Mouse (Mus musculus): ENCODE measurements at regions not wholly inside any gene's neighbourhood (a gene's known extent, or its start where the extent isn't known, plus 50 kb on each side); places are given as distances from the start of the nearest gene placed in this dataset.
A peak's percentile ranks its signal among the peaks of the same experiment; 100 is the strongest.

GRCm38 (mm10) chr10:125028347-125028746, 360.9 kb downstream of the Slc16a7 start:
- Histone ChIP-seq H3K9ac (ENCODE audit: low read depth, low read length) (no peak overlapping the region), H3K4me2 (ENCODE audit: low read length) (no peak overlapping the region), H3K36me3 (ENCODE audit: insufficient read depth, low read length) (no peaks in the 10 kb centered on the region), H3K27ac (no peak overlapping the region), H3K9me3 (replicated peaks; ENCODE audit: low read length) (no peaks in the 10 kb centered on the region), H3K27me3 (ENCODE audit: insufficient read depth, low read length) (no peaks in the 10 kb centered on the region), H3K4me1 (replicated peaks; ENCODE audit: insufficient read depth, low read length) (no peaks in the 10 kb centered on the region), H3K4me3 (replicated peaks; ENCODE audit: low read depth, low read length) (no peak overlapping the region)
- TF ChIP-seq CTCF (IDR thresholded peaks at IDR 0.05; ENCODE audit: low read depth), result no peak
- no peak for ATAC-seq (replicated peaks; ENCODE audit: low FRiP score, low read depth)
- peak; percentile 38 for DNase-seq (ENCODE audit: low spot score)
- WGBS, result 60% methylated on average over 5 of the region's 5 CpGs

DNA sequence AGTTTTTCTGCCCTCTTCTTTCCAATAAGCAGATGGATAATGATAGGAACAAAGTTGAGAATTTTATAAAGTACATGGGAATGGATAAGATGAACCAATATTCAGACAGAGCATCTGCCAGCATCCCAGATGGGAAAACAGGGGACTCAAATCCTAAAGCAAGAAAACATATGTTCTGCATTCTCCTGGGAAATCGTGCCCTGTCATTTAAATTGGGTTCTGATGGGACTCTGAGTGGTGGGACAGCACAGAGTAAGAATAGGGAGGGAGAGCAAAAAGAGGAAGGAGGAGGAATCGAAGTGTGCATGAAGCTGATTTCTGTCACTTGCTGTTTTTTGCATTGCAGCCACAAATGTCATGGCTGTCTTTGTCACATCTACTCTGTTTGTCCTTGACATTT, 362.4 kb downstream of the Slc16a7 start:
- H3K9me3 ChIP-seq (replicated peaks; ENCODE audit: low read length), result no peaks in the 10 kb centered on the region
- ATAC-seq (replicated peaks; ENCODE audit: low FRiP score, low read depth) (no peak), DNase-seq (ENCODE audit: low spot score) (no peak)
- H3K4me1 ChIP-seq (replicated peaks; ENCODE audit: insufficient read depth, low read length), result no peaks in the 10 kb centered on the region
- TF ChIP-seq CTCF (IDR thresholded peaks at IDR 0.05; ENCODE audit: low read depth), result no peak
- no peaks in the 10 kb centered on the region for H3K36me3 ChIP-seq (ENCODE audit: insufficient read depth, low read length)
- H3K4me3 ChIP-seq (replicated peaks; ENCODE audit: low read depth, low read length), result no peak overlapping the region
- no peak overlapping the region for H3K4me2 ChIP-seq (ENCODE audit: low read length)
- WGBS, result 81% methylated on average over 2 of the region's 2 CpGs
- no peaks in the 10 kb centered on the region for H3K27me3 ChIP-seq (ENCODE audit: insufficient read depth, low read length)
- H3K9ac ChIP-seq (ENCODE audit: low read depth, low read length), result no peak overlapping the region
- no peak overlapping the region for H3K27ac ChIP-seq

Data from kidney, postnatal 0 days (tissue).